Mouse (Mus musculus) G1E-ER4 (cell line): ENCODE measurements around the gene Secisbp2. TPM values are rescaled to one million over a fixed set of nuclear protein-coding genes. Genes with fewer than 3 reads are reported as not detected.

Experiments
- GATA1 ChIP-seq: IDR thresholded peaks from one replicate; pipeline ENCODE4 v1.8.0; 2012; ENCODE audit warnings: low read length, inconsistent platforms
- polyA plus RNA-seq: library from polyadenylated mRNA; stranded (reverse); fragments of >175 nt; gene quantifications from 2 replicates; pipeline ENCODE4 v1.2.3, GENCODE M21; 2012

Secisbp2 gene
- polyA plus RNA-seq, 1 experiment = 27.8 TPM

DNA sequence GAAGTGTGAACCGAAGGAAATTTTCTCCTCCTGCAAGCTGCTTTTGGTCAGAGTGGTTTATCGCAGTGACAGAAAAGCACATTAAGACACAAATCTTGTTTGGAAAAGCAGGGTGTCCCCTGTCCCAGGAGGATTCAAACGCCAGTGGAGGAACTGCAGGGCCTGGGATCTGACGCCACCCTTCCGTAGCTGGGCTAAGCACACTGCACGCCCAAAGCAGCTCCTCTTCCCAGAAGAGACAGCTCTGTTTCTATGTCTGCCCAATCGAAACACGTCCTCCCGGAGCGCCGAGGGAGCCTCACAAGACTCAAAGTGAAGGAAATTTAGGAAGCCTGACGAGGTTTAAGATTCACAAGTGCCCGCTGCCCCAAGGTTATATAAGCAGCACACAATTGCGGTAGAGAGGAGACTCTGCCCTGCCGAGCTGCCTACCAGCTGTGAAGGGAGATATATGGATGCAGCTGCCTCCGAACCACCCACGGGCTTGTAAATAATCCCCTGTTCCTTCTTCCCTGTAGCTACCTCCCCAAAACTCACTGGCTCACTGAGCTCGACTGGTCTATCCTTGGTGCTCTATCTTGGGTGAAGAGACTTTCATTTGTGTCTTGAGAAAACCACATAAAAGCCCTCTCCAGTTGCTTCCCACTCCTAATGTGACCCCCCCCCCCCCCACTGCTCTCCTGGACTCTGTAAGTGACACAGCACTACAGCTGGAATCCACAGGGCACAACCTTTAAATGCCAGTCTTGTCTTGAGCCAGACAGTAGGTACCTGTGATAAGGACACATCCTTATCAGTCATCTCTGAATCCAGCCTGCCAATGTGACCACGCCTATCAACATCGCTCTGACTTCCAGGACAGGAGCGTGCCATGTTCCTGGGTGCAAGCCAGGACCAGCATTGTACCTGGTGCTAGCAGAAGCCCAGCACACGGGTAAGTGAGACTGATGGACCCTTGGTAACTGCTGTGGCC lies 54.7 kb downstream of the Secisbp2 start:
- TF ChIP-seq GATA1 = no peak

GRCm38 (mm10) chr13:51710738-51711137 lies 59.2 kb downstream of the Secisbp2 start:
- TF ChIP-seq GATA1 = no peak

GRCm38 (mm10) chr13:51712022-51712421 lies 60.5 kb downstream of the Secisbp2 start:
- TF ChIP-seq GATA1 = no peak

DNA sequence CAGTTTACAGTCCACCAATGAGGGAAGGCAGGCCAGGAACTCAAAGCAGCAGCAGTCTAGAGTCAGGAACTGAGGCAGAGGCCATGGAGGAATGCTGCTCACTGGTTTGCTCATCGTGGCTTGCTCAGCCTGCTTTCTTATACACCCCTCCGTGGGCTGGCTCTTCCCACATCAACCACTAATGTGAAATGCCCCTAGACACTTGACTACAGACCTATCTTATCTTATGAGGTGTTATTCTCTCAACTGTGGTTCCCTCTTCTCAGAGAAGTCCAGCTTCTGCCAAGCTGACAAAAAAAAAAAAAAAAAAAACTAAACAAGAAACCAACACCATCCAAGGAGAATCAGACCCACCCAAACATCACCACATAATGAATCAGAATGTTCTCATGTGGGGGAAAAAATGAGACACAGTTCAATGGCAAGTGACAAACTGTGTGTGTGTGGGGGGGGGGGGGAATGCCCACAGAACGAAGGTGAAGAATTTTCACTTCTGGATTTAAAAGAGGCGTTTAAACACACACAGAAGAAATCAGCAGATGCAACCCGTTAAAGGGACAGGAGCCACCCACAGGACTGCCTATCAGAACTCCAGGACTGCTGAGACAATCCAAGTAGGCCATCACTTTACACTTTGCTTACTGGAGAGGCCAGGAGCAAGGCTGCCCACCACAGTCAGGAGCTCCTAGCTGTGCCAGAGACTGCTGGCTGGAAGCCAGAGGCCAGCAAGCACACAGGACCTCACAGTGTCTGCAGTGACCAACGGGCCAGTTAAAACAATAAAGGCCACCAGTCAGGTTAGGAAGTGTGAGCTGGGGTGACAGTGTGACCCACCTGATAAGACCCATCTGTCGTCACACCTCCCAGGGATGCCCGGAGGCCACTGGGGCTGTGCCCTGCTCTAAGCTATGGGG lies 65.1 kb downstream of the Secisbp2 start:
- no peak for TF ChIP-seq GATA1

DNA sequence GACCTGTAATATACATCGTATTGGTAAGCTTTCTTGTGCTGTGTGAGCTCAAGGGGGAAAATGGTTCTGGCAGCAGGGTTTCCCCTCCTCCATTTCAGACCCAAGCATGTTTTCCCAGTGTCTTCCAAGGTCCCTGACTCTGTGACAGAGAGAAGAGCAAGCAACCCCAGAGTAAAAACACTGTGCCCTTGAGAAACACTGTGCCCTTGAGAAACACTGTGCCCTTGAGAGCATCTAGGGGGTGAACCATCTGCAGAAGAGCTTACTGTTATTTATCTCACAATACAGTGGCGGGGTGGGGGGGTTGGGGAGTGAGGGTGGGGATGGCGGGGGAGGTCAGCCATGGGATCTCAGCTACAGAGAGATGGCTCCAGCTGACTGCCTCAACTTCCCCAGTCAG lies 67.8 kb downstream of the Secisbp2 start:
- TF ChIP-seq GATA1 = no peak

GRCm38 (mm10) chr13:51720556-51720955 lies 69.1 kb downstream of the Secisbp2 start:
- no peak for TF ChIP-seq GATA1

DNA sequence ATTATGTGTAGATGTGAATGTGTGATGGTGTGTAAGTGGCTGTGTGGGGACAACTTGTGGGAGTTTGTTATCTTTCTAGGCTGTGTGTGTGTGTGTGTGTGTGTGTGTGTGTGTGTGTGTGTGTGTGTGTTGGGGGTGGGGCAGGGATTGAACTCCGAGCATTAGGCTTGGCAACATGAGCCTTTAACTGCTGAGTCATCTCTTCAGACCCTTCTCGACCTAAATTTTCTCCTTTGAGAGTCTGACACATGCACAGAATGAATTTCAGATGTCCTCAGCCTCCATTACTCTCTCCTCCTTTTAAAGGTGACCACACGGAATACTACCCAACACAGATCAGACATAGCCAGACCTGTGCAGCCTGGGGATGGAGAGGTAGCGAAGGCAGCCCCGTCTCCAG lies 71.6 kb downstream of the Secisbp2 start:
- TF ChIP-seq GATA1 = no peak

- TF ChIP-seq GATA1 = no peak
Measured at GRCm38 (mm10) chr13:51724566-51724965, 73.1 kb downstream of the Secisbp2 start.

DNA sequence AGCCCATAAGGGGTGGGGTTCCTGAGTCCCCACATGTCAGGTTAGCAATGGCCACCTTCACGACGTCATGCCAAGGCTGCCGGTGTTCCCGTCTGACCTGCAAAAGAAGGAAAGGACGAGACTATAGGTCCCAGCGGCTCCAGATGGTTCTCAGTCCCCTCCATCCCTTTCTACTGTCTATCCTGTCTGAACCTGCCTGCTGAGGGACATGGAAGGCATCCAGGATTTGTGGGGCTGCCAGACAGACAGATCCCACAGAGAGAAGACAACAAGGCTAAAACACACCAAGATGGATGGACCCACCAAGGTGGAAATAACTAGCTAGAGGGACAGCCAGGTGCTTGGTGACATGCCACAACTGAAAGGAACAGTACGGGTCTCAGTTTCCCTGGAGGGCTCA lies 73.9 kb downstream of the Secisbp2 start:
- no peak for TF ChIP-seq GATA1

DNA sequence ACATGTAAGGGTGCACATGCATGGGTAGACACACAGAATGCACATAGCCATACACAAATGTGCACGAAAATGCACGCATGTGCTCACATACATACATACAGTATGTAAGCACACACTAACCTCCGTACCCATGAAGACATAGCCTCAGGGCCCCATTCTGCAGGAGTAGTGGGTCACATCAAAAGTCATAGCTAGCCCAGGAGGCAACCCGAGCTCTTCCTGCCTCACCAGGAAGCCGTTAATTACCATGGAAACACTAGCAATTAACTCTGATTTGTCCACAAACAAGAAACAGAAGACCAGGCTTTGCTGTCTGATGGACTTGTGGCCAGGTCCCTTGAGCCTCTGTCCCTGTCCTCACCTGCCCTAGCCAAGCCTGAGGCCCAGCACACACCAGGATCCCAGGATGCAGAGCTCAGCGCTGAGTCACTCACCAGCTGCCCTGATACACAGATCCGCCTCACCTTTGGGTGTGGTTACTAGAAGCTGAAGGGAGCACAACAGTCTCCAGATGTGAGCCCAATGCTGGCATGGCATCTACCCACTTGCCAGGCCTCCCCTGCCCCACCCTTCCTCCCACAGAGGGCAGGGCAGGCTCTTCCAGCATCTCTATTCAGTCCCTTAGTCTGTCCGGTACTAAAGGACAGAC lies 74.6 kb downstream of the Secisbp2 start:
- no peak for TF ChIP-seq GATA1

DNA sequence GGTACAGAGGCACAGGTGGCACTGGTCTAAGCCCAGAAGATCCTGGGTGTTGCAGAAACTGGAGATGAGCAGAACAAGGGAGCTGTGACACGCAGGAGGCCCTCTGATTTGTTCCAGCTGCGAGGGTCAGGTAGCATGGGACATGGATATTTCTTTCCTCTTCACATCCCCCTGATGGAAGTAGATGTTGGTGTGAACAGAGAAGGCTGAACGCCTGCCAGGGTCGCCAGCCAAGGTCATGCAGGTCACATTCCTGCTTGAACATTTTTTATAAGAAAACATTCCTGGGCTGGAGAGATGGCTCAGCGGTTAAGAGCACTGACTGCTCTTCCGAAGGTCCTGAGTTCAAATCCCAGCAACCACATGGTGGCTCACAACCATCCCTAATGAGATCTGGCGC lies 75.9 kb downstream of the Secisbp2 start:
- no peak for TF ChIP-seq GATA1

- no peak for TF ChIP-seq GATA1
Measured at GRCm38 (mm10) chr13:51729887-51730361, 78.4 kb downstream of the Secisbp2 start.

DNA sequence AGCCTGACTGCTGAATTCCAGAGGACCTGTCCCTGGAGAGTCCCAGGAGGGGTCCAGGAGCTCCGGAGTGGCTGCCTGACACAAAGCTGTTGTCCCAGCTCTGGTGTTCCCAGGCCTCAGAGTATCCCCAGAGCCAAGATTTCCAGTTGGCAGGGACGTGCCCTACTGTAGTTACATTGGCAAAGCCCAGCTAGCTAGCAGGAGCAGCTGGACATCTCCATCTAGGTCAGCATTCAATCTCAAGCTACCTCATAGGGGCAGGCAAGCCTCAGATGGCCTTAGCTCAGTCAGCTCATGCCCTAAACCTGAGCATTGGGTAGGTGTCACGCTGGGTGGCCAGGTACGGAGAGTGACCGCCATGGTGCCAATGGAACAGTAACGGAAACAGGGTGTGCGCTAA lies 80.0 kb downstream of the Secisbp2 start:
- no peak for TF ChIP-seq GATA1

DNA sequence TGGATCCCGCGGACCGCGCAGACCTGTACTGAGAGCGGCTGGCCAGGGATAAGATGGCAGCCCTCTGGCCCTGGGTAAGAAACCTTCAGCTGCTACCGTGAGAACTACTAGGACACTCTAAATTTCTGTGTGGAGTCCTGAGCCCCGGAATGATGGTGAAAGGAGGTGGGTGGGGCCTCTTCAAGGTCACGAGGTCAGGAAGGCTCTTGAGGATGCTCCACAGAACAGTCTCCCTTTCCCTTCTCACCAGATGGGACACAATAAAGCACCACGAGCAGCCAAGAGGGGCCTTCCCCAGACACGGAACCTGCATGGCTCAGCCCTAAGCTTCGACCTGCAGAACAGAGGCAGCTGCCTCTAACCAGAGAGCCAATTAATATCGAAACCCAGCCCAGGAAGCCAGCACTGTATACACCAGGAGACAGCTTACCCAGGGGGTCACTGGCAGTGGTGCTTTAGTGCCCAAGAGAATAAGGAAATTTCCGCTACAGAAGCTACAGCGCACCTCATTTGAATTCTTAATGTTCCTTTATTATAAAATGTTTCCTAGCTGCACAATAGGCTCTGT lies 80.7 kb downstream of the Secisbp2 start:
- no peak for TF ChIP-seq GATA1

Other genes starting within 250 kb of the Secisbp2 start
- gene S1pr3, start 243.1 kb upstream of the Secisbp2 start, polyA plus RNA-seq = not detected in 2 replicates
- not detected in 2 replicates for gene Shc3, start 82.3 kb upstream of the Secisbp2 start, polyA plus RNA-seq
- 48.0 and 234 TPM in 2 replicates for gene Cks2, start 6.5 kb upstream of the Secisbp2 start, polyA plus RNA-seq
- 76.3 and 79.3 TPM in 2 replicates for gene Sema4d, start 142.1 kb downstream of the Secisbp2 start, polyA plus RNA-seq
- 23.2 and 29.4 TPM in 2 replicates for gene Gadd45g, start 195.0 kb downstream of the Secisbp2 start, polyA plus RNA-seq